Mouse (Mus musculus) erythroid progenitor cell, adult 5-6 weeks (primary cell): ENCODE results near the gene Kcnn4. TPM values are rescaled to one million over a fixed set of nuclear protein-coding genes. Genes with fewer than 3 reads are reported as not detected.
"Not testable (repeated sequence)": the region's sequence is repeated elsewhere in the genome, so short reads cannot be mapped to it uniquely, and the experiment has no call there.

Experiments
- ATAC-seq: replicated peaks from 2 replicates; pipeline ENCODE4 v1.8.0; 2016; ENCODE audit warnings: moderate number of reproducible peaks, mild to moderate bottlenecking, moderate TSS enrichment, inconsistent platforms; ENCODE audit not compliant: poor library complexity, low FRiP score, severe bottlenecking
- total RNA-seq, 2 experiments: library from RNA; stranded (forward) in 1 of 2; stranded (reverse) in 1 of 2; fragments of 150-400 nt in 1 of 2; fragments of 186-747, 209-891 nt in 1 of 2; gene quantifications; 2 replicates each; pipeline versions ENCODE4 v1.2.3 to v1.2.4; 2015 to 2017; ENCODE audit warnings: low replicate concordance in 2 of 2

Kcnn4 gene
- total RNA-seq, 2 experiments from 2014 or later, result 237 to 417 TPM

DNA sequence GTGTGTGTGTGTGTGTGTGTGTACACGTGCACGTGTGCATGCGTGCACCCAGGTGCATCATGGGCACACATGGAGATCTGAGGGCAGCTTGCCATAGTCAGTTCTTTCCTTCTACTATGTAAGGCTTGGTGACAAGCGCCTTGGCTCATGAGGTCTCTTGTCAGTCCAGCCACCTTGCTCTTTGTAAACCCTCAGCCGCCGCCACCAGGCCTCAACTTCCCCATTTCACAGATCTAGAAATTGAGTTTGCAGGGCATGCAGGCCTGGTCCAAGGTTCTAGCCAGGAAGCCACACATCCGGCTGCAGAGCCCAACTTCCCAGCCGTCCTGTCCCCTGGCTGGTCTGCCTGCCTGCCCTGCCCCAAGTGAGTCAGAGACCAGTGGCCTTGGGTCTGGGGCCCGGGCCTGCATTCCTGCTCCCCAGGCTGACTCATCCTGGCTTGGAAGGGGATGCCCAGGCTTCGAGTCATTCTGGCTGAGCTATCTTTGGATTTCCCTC, 17.0 kb downstream of the Kcnn4 start:
- no peak for ATAC-seq

GRCm38 (mm10) chr7:24389516-24390187, 19.6 kb downstream of the Kcnn4 start:
- ATAC-seq, result no peak

DNA sequence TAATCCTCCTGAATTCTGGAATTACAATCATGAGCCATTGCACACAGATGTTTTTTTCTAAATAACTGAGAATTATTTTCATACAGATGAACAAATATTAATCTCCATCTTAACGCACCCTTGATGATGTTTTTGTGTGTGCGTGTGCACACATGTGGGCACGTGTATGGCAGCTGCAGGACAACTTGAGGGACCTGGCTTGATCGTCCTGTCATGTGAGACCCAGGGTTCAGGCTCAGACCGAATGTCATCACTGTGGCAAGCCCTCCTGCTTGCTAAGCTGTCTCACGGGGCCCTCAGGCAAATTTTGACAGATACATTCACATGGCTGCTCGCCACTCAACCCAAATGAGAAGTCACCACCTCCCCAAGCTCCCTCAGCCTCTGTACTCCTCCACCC, 20.4 kb downstream of the Kcnn4 start:
- no peak for ATAC-seq

DNA sequence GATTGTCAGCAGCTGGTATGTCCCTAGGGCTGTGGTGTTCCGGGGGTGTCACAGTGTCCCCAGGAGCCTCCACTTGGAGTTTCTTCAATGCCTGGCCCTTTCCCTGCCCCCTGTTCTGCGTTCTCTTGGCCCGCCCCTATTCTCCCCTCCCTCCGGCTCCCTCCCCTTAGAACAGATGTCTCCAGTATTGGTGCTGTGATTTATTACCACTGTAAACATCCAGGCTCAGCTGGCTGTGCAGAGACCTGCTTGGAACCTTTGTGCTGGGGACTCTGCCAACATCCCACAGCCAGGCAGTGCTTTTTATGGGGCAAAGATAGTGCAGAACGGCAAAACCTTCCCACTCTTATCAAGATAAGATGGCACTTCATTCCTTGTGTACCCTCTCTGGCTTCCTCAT, 21.0 kb downstream of the Kcnn4 start:
- no peak for ATAC-seq

DNA sequence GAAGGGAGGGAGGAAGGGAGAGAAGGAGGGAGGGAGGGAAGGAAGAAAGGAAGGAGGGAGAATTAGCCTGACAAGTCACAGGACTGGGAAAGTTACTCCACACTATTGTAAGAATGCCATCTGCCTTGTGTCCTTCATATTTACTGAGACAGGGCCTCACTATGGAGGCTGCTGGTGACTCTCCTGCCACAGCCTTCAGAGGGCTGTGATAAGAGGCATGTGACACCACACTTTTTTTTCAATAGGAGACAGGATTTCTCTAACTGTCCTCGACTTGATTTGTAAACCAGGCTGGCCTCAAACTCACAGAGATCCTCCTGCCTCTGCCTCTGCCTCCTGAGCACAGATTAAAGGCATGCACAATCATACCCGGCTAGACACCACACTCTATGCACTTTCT, 21.6 kb downstream of the Kcnn4 start:
- no peak for ATAC-seq

DNA sequence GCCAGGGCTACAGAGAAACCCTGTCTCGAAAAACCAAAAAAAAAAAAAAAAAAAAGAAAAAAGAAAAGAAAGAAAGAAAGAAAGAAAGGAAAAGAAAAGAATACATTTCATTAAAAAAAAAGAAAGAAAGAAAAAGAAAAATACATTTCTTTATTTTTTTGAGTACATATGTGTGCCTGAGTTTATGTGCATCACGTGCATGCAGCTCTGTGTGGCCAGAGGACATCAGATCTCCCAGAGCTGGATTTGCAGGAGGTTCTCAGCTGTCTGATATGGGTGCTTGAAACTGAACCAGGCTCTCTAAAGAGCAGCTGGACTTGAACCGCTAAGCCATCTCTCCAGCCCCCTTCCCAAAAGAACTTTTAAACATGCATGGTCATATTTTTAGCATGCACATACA, 24.0 kb downstream of the Kcnn4 start:
- no peak for ATAC-seq

DNA sequence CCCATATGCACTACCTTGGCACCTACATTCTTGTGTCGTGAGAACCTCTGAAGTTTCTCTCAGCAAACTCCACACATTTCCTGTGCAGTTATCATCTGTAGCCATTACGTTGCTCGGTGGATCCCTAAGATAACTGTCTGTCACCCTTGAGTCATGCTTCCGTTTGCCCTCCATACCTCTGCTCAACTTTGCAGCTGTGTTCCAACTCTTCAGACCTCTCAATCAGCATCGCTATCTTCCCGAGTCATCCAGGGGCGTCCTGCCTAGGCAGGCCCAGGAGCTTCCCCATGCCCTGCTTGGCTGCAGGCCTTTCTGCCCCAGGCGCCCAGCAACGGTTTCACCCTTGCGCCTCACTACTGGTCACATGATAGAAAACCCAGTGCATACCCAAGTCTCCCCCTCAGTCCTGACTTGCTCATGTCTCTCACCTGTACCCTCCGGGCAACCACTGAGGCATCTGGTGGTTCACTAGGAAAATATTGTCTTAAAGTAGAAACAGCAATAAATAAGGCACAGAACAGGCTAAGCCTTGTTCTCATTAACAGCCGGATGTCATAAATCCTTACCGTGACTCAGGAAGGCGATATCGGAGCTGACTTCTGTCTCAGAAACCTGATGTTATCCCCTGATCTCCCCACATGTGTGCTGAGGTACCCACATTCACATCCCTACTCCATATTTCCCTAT, 24.6 kb downstream of the Kcnn4 start:
- peak; percentile 7 for ATAC-seq

DNA sequence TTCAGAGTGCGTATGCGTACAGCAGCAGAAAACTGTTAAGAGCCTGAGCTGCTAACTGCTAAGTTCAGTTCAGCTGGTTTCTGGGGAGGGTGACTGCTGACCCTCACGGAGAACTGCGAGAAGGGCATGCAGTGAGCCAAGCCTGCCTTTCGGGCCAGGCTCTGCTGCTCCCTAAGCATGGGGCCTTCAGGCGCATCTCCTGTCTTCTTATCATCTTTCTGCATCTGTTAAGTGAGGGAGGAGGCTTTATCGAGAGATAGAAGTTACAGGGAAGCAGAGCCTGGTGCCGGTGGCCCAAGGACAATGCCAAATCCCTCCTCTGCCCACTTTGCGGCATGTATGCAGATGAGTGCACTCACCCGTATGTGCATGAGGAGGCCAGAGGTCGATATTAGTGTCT, 26.8 kb downstream of the Kcnn4 start:
- peak; percentile 50 for ATAC-seq

- no peak for ATAC-seq
Observed at GRCm38 (mm10) chr7:24398364-24398913, 28.4 kb downstream of the Kcnn4 start.

DNA sequence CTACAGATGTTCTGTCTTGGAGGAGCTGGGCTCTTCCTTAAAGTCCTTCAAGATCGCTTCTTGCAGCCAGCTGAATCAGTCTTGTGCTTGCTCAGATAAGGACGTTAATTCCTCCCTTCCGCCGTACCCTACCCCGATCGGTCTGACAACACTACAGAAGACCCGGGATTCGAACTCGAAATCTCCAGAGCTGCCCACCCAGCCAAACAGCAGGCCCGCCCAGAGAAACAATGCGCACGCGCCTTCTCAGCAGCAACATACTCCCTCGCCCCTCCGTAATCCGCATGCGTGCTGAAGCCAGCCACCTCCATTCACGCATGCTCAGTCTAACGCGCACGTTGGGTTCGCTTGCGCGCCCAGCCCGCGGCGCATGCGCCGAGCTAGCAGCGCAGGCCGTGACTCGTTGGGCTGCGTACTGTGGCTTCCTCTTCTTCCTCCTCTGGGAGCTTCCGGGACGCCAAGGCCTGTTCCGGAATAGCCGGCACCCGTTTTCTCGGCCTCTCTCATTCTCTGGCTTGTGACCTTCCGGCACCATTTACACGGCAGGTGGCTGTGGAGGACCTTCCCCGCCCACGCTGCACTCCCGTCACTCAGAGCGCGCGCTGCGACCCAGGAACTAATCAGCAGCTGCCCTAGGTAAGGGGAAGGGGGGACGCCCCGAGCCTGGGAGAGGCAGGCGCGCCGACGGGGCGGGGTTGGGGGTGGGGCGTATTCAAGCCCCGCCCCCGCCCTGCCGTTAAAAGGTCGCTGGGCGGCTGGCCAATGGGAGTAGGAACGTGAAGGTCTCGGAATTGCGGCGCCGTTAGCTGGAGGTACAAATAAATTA, 29.4 kb downstream of the Kcnn4 start, which contains the start of gene Smg9:
Gene Smg9, plus strand, starts transcription at position 364 of the 826 bp plus-strand sequence.
- ATAC-seq, result peak; percentile 82

- no peak for ATAC-seq
Observed at GRCm38 (mm10) chr7:24400082-24400452, 30.0 kb downstream of the Kcnn4 start.

DNA sequence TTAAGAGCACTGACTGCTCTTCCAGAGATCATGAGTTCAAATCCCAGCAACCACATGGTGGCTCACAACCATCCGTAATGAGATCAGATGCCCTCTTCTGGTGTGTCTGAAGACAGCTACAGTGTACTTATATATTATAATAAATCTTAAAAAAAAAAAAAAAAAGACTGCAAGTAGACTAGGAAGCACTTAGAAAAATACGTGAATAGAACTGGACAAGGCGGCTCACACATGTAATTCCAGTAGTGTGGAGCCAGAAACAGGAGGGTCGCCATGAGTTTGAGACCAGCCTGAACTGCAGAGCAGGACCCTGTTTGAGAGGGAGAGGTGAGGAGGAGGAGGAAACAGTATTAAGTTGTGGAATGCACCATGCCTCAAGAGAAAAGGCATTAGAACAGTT, 30.4 kb downstream of the Kcnn4 start:
- not testable (repeated sequence) for ATAC-seq

DNA sequence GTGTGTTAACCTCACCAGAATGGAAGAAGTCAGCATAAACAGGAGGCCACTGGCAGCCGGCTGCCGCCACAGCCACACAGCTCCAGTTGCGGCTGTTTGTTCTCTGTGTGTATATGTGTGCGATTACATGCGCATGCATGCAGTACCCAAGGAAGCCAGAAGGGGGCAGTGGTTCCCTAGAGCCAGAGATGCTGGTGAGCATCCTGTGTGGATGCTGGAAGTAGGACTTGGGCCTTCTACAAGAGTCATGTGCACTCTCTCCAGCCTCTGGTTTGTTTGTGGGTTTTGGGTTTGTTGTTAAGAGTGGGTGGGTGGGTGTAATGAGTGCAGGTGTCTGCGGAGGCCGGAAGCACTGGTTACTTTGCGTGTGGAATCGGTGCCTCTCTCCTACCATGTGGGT, 32.8 kb downstream of the Kcnn4 start:
- no peak for ATAC-seq

- ATAC-seq, result no peak
Observed at GRCm38 (mm10) chr7:24405649-24406048, 35.6 kb downstream of the Kcnn4 start.

GRCm38 (mm10) chr7:24406528-24407344, 36.7 kb downstream of the Kcnn4 start:
- ATAC-seq, result peak; percentile 59

GRCm38 (mm10) chr7:24408186-24408585, 38.1 kb downstream of the Kcnn4 start:
- no peak for ATAC-seq

DNA sequence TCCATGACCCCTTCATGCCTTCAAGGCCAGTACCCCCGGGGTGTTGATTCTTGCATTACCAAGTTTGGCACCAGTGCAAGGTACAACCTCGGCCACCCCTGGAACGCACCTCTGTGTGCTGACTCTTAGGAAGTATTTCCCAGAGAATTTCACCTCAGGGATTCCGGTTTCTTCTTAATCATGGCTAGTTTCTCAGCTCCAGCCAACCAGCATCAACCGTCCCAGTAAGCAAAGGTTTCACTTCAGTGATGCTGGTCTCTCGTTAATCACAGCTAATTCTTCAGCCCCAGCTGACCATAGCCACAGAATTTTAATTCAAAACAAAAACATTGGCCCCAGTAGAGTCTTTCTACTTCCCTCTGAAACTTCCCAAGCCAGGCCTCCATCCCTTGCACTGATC, 40.1 kb downstream of the Kcnn4 start:
- ATAC-seq, result no peak

- ATAC-seq, result no peak
Observed at GRCm38 (mm10) chr7:24410831-24411230, 40.8 kb downstream of the Kcnn4 start.

GRCm38 (mm10) chr7:24413630-24414029, 43.6 kb downstream of the Kcnn4 start:
- no peak for ATAC-seq
